Mouse (Mus musculus) limb, embryonic 14.5 days (tissue): Measurements from ENCODE around the gene Cd300a. TPM values are rescaled to one million over a fixed set of nuclear protein-coding genes. Genes with fewer than 3 reads are reported as not detected.

ENCODE experiments used
- ATAC-seq: fragments of 200-750 bp; cut with Nextera tagmentation; 2 replicates; pipeline ENCODE4 v1.8.0; 2017; ENCODE audit warnings: low read depth, moderate number of reproducible peaks, moderate TSS enrichment; ENCODE audit not compliant: low FRiP score
- DNase-seq: peaks from one replicate; pipeline ENCODE4 v3.0.0-alpha.2; 2015; ENCODE audit warnings: low spot score
- H3K27ac ChIP-seq: fragments of 300-500 bp; sonication (generic); replicated peaks from 2 replicates; pipeline ENCODE4 v1.5.1; 2014; ENCODE audit warnings: low read depth, mild to moderate bottlenecking, low read length, moderate library complexity, mixed read lengths
- H3K27me3 ChIP-seq: fragments of 300-500 bp; sonication (generic); 2 replicates; pipeline ENCODE4 v1.6.1; 2014; ENCODE audit warnings: low read length, mixed read lengths; ENCODE audit not compliant: control insufficient read depth, insufficient read depth
- H3K36me3 ChIP-seq: fragments of 300-500 bp; sonication (generic); 2 replicates; pipeline ENCODE4 v1.6.1; 2014; ENCODE audit warnings: mild to moderate bottlenecking, low read length, moderate library complexity, mixed read lengths; ENCODE audit not compliant: control insufficient read depth, insufficient read depth
- H3K4me1 ChIP-seq: fragments of 300-500 bp; sonication (generic); 2 replicates; pipeline ENCODE4 v1.6.1; 2014; ENCODE audit warnings: antibody characterized with exemption, low read length, mixed read lengths; ENCODE audit not compliant: control insufficient read depth, insufficient read depth
- H3K4me2 ChIP-seq: fragments of 300-500 bp; sonication (generic); replicated peaks from 2 replicates; pipeline ENCODE4 v1.6.1; 2014; ENCODE audit warnings: low read depth, mild to moderate bottlenecking, low read length, moderate library complexity; ENCODE audit not compliant: severe bottlenecking
- H3K4me3 ChIP-seq: fragments of 300-500 bp; sonication (generic); replicated peaks from 2 replicates; pipeline ENCODE4 v1.5.1; 2014; ENCODE audit warnings: low read length
- H3K9ac ChIP-seq: fragments of 300-500 bp; sonication (generic); 2 replicates; pipeline ENCODE4 v1.6.1; 2014; ENCODE audit warnings: mild to moderate bottlenecking, low read depth, low read length, moderate library complexity; ENCODE audit not compliant: severe bottlenecking
- H3K9me3 ChIP-seq: fragments of 300-500 bp; sonication (generic); 2 replicates; pipeline ENCODE4 v1.6.1; 2016; ENCODE audit warnings: low read length; ENCODE audit not compliant: control insufficient read depth
- POLR2A ChIP-seq: fragments of 200-500 bp; IDR thresholded peaks from 2 replicates; pipeline ENCODE4 v1.8.0; 2012; ENCODE audit warnings: inconsistent platforms, mild to moderate bottlenecking, moderate library complexity, borderline replicate concordance; ENCODE audit not compliant: insufficient read depth, insufficient read length; ENCODE audit errors: extremely low read depth
- WGBS: fragments of 180-500 bp; shearing (Covaris S2); extraction: QIAGEN DNeasy Blood & Tissue Kit; methylation state at CpG from one replicate; pipeline ENCODE4 v1.1.7; 2014; 5-methylcytosine and 5-hydroxymethylcytosine counted together
- polyA plus RNA-seq, 2 experiments: library from polyadenylated mRNA; depleted of rRNA in 1 of 2; stranded (reverse) in 1 of 2; unstranded in 1 of 2; fragments of >200 nt; fragmentation: Nextera tagmentation in 1 of 2; extraction: Ambion mirVana in 1 of 2; gene quantifications; 2 replicates each; pipeline versions ENCODE4 v1.2.1 to v1.2.3; 2012 to 2014

The Cd300a gene
- polyA plus RNA-seq (2012; rRNA removed) (2.2 and 3.1 TPM in 2 replicates), polyA plus RNA-seq (2014; fragmentation: Nextera tagmentation; extraction: Ambion mirVana) (1.2 and 1.5 TPM in 2 replicates)

GRCm38 (mm10) chr11:114889991-114890518 lies at the start of gene Cd300a:
Gene Cd300a, plus strand, starts transcription at chr11:114890041.
- Histone ChIP-seq H3K9me3 (no peaks in the 10 kb centered on the region), H3K4me3 (no peak within 1 kb of the TSS), H3K27ac (no peak within 1 kb of the TSS), H3K27me3 (no peaks in the 10 kb centered on the region), H3K4me1 (no peaks in the 10 kb centered on the region), H3K9ac (no peak within 1 kb of the TSS), H3K36me3 (no peaks in the 10 kb centered on the region), H3K4me2 (no peak within 1 kb of the TSS)
- TF ChIP-seq POLR2A = no peak
- no peak for ATAC-seq
- 78% methylated on average over 18 of the region's 18 CpGs for WGBS
- DNase-seq = no peak

DNA sequence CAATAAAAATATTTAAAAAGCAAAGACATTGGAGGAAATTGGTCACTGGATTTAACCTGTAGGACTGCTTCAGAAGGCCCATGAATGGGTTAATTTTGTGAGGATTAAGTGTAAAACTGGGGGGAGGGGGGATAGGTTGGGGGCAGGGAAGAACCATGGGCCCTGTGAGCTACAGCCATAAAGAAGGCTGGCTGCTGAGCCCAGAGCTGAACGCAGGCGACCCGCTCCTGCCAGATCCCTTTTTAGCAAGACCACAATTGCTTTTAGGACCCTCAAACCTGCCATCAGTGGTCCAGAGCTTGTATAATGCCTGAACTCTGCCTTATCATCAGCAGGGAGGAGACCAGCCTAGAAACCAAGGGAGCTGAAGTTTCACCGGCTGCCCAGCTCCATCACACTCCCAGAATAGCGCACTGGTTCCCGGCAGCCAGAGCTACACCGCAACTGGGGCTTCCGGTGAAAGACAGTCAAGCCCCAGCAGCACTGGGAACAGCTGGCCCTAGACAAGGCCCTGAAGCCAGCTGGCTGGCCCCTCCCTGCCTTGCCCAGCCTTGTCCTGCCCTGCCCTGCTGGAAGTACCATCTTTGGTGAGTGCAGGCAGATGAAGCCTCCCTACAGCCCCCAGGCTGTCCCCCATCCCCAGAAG lies 45.9 kb upstream of the Cd300a start:
- peak; percentile 91 for ATAC-seq
- no peak overlapping the region for H3K4me3 ChIP-seq
- DNase-seq = peak; percentile 69
- no peaks in the 10 kb centered on the region for H3K9me3 ChIP-seq
- H3K36me3 ChIP-seq = no peaks in the 10 kb centered on the region
- TF ChIP-seq POLR2A = no peak
- H3K27ac ChIP-seq = peak overlapping the region; percentile 79
- H3K4me2 ChIP-seq = peak overlapping the region; percentile 31; the same call in 1 of the 2 replicates
- H3K4me1 ChIP-seq = peaks cover 14% of the 10 kb centered on the region
- WGBS = 6% methylated on average over 8 of the region's 8 CpGs
- H3K27me3 ChIP-seq = no peaks in the 10 kb centered on the region
- H3K9ac ChIP-seq = peak overlapping the region; percentile 26; the same call in 1 of the 2 replicates

DNA sequence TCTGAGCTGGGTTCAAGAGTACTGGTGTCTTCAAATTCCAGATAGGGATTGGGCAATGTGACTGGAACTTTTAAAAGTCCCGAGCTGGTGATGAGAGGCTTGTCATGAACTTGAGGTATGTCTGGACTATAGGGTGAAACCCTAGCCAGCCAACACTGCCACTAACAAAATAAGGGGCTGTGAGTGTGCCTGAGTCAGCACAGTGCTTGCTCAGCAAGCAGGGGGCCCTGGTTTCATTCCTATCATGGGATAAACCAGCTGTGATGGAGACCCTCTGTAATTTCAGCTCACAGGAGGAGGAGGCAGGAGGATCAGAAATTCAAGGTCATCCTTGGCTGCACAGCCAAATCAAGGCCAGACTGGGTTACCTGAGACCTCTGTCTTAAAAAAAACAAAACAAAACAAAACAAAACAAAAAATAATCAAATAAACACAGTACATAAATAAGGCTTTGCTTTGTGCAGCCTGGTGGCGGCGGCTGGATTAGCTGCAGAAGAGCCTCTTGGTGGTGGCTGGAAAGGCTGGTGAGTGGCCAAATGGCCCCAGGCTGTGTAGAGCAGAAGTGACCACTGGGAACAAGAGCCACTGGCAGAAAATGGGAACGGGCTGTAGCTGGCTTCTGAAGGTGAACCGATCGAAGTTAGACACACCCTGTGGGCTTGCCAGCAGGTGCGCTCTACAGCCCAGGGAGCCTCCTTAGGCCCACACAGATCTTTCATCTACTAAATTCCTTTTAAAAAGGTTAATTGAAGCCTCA lies 45.2 kb upstream of the Cd300a start:
- Histone ChIP-seq H3K4me1 (peaks cover 17% of the 10 kb centered on the region), H3K36me3 (no peaks in the 10 kb centered on the region), H3K9me3 (no peaks in the 10 kb centered on the region), H3K27me3 (no peaks in the 10 kb centered on the region), H3K4me3 (no peak overlapping the region), H3K4me2 (peak overlapping the region; percentile 31; the same call in 1 of the 2 replicates), H3K9ac (peak overlapping the region; percentile 26; the same call in 1 of the 2 replicates), H3K27ac (peak overlapping the region; percentile 79)
- DNase-seq (no peak), ATAC-seq (peak; percentile 57)
- WGBS = 62% methylated on average over 7 of the region's 7 CpGs
- TF ChIP-seq POLR2A = no peak

GRCm38 (mm10) chr11:114846336-114846735 lies 43.5 kb upstream of the Cd300a start:
- H3K9me3 ChIP-seq = no peaks in the 10 kb centered on the region
- H3K36me3 ChIP-seq = no peaks in the 10 kb centered on the region
- H3K9ac ChIP-seq = no peak overlapping the region
- DNase-seq = no peak
- no peaks in the 10 kb centered on the region for H3K27me3 ChIP-seq
- no peak overlapping the region for H3K27ac ChIP-seq
- peaks cover 23% of the 10 kb centered on the region for H3K4me1 ChIP-seq
- no peak overlapping the region for H3K4me2 ChIP-seq
- ATAC-seq = no peak
- WGBS = 72% methylated on average over 4 of the region's 4 CpGs
- H3K4me3 ChIP-seq = no peak overlapping the region
- no peak for TF ChIP-seq POLR2A

- Histone ChIP-seq H3K9me3 (no peaks in the 10 kb centered on the region), H3K4me1 (peaks cover 23% of the 10 kb centered on the region), H3K4me2 (no peak overlapping the region), H3K4me3 (no peak overlapping the region), H3K27ac (no peak overlapping the region), H3K9ac (no peak overlapping the region), H3K36me3 (no peaks in the 10 kb centered on the region), H3K27me3 (no peaks in the 10 kb centered on the region)
- no peak for DNase-seq
- TF ChIP-seq POLR2A = no peak
- no peak for ATAC-seq
- 67% methylated on average over 5 of the region's 5 CpGs for WGBS
Measured at GRCm38 (mm10) chr11:114847008-114847407, 42.8 kb upstream of the Cd300a start.
